8 mouse cellular contexts compared by ENCODE assay signal in the genomic region with DNA sequence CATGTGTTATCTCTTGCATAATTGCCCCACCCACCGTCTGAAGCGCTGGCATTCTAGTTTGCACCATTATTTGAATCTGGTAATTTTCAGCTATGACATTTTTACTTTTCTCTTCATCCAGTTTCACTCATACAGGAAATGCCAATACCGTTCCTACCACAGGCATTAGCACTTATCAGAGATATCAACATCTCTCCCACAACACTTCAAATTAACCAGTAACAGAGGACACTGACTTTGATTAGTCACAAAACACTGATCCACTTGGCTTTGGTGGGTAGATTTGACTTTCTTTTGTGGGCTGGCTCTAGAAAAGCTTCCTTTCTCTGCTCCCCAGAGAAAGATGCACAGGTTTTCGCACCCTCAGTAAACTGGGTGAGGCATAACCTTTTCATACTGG. TPM values are rescaled to one million over a fixed set of nuclear protein-coding genes. Genes with fewer than 3 reads are reported as not detected.
DNase-seq lines count a peak whose midpoint lies in the region; ATAC-seq and TF ChIP-seq lines count a peak whose summit lies in the region.

No protein-coding gene starts in this region.

- H3K9me3 ChIP-seq in kidney, postnatal 0 days (replicated peaks; ENCODE audit: low read length) = no peaks in the 10 kb centered on the region
- no peaks in the 10 kb centered on the region for H3K9me3 ChIP-seq in embryonic facial prominence, embryonic 14.5 days (ENCODE audit: control insufficient read depth, low read length)
- no peaks in the 10 kb centered on the region for H3K9me3 ChIP-seq in intestine, postnatal 0 days (ENCODE audit: control insufficient read depth)
- no peaks in the 10 kb centered on the region for H3K9me3 ChIP-seq in neural tube, embryonic 12.5 days

- no peaks in the 10 kb centered on the region for H3K27me3 ChIP-seq in kidney, postnatal 0 days (ENCODE audit: insufficient read depth, low read length)
- H3K27me3 ChIP-seq in embryonic facial prominence, embryonic 14.5 days (replicated peaks; ENCODE audit: control insufficient read depth, insufficient read depth, low read length) = no peaks in the 10 kb centered on the region
- H3K27me3 ChIP-seq in intestine, postnatal 0 days (replicated peaks; ENCODE audit: control insufficient read depth, insufficient read depth, low read length) = no peaks in the 10 kb centered on the region
- no peaks in the 10 kb centered on the region for H3K27me3 ChIP-seq in neural tube, embryonic 12.5 days (replicated peaks)

- H3K4me1 ChIP-seq in kidney, postnatal 0 days (replicated peaks; ENCODE audit: insufficient read depth, low read length) = no peaks in the 10 kb centered on the region; the same call in 1 of the 2 replicates
- no peaks in the 10 kb centered on the region for H3K4me1 ChIP-seq in embryonic facial prominence, embryonic 14.5 days (ENCODE audit: control insufficient read depth, insufficient read depth, low read length)
- H3K4me1 ChIP-seq in intestine, postnatal 0 days (replicated peaks; ENCODE audit: control insufficient read depth, insufficient read depth, low read length) = peaks cover 3% of the 10 kb centered on the region; the same call in 1 of the 2 replicates
- peaks cover 3% of the 10 kb centered on the region for H3K4me1 ChIP-seq in neural tube, embryonic 12.5 days

- no peak overlapping the region for H3K9ac ChIP-seq in kidney, postnatal 0 days (ENCODE audit: low read depth, low read length)
- no peak overlapping the region for H3K9ac ChIP-seq in embryonic facial prominence, embryonic 14.5 days (ENCODE audit: low read depth, low read length)
- H3K9ac ChIP-seq in intestine, postnatal 0 days (ENCODE audit: low read depth, low read length) = no peak overlapping the region
- no peak overlapping the region for H3K9ac ChIP-seq in neural tube, embryonic 12.5 days

- no peak for DNase-seq in kidney, postnatal 0 days (ENCODE audit: low spot score)
- DNase-seq in kidney, adult 9 months = no peak
- no peak for DNase-seq in embryonic facial prominence, embryonic 14.5 days (ENCODE audit: low spot score)
- DNase-seq in layer of hippocampus, adult 11-12 months (ENCODE audit: low spot score) = no peak
- DNase-seq in left cerebral cortex, postnatal 14 days (ENCODE audit: low spot score in 2 of 2) = no peak
- no peak for DNase-seq in embryo, embryonic 10 days (ENCODE audit: low spot score)

- 65% methylated on average over 4 of the region's 4 CpGs for WGBS in kidney, postnatal 0 days
- WGBS in embryonic facial prominence, embryonic 14.5 days = 59% methylated on average over 4 of the region's 4 CpGs
- WGBS in intestine, postnatal 0 days = 30% methylated on average over 4 of the region's 4 CpGs
- WGBS in neural tube, embryonic 12.5 days = 81% methylated on average over 4 of the region's 4 CpGs

- TF ChIP-seq CTCF in kidney, postnatal 0 days (IDR thresholded peaks at IDR 0.05; ENCODE audit: low read depth) = no peak
- no peak for TF ChIP-seq CTCF in intestine, postnatal 0 days (IDR thresholded peaks at IDR 0.05; ENCODE audit: low read depth)

- H3K4me2 ChIP-seq in kidney, postnatal 0 days (ENCODE audit: low read length) = peak overlapping the region; percentile 68
- H3K4me2 ChIP-seq in embryonic facial prominence, embryonic 14.5 days (ENCODE audit: low read depth, low read length) = peak overlapping the region; percentile 90
- peak overlapping the region; percentile 89 for H3K4me2 ChIP-seq in intestine, postnatal 0 days (replicated peaks; ENCODE audit: low read depth)
- peak overlapping the region; percentile 93 for H3K4me2 ChIP-seq in neural tube, embryonic 12.5 days (replicated peaks)

- no peaks in the 10 kb centered on the region for H3K36me3 ChIP-seq in kidney, postnatal 0 days (ENCODE audit: insufficient read depth, low read length)
- no peaks in the 10 kb centered on the region for H3K36me3 ChIP-seq in embryonic facial prominence, embryonic 14.5 days (ENCODE audit: control insufficient read depth, insufficient read depth, low read length)
- H3K36me3 ChIP-seq in intestine, postnatal 0 days (ENCODE audit: control insufficient read depth, insufficient read depth) = no peaks in the 10 kb centered on the region
- no peaks in the 10 kb centered on the region for H3K36me3 ChIP-seq in neural tube, embryonic 12.5 days

- H3K27ac ChIP-seq in kidney, postnatal 0 days = no peak overlapping the region
- H3K27ac ChIP-seq in embryonic facial prominence, embryonic 14.5 days (replicated peaks; ENCODE audit: low read depth, low read length) = no peak overlapping the region
- no peak overlapping the region for H3K27ac ChIP-seq in intestine, postnatal 0 days (ENCODE audit: low read depth, low read length)
- no peak overlapping the region for H3K27ac ChIP-seq in neural tube, embryonic 12.5 days

- ATAC-seq in kidney, postnatal 0 days (replicated peaks; ENCODE audit: low FRiP score, low read depth) = no peak
- ATAC-seq in embryonic facial prominence, embryonic 14.5 days (ENCODE audit: low read depth) = no peak
- no peak for ATAC-seq in intestine, postnatal 0 days
- ATAC-seq in neural tube, embryonic 12.5 days (ENCODE audit: low FRiP score, low read depth) = no peak

- intact Hi-C loops in left cerebral cortex, postnatal 14 days (cut with DNase I) = loop anchor here (5.0 kb wide), 2 partner anchors 122 to 187 kb away; partner anchors contain the start of gene Tbc1d19

- H3K4me3 ChIP-seq in kidney, postnatal 0 days (replicated peaks; ENCODE audit: low read depth, low read length) = no peak overlapping the region
- no peak overlapping the region for H3K4me3 ChIP-seq in embryonic facial prominence, embryonic 14.5 days (ENCODE audit: low read depth, low read length)
- H3K4me3 ChIP-seq in intestine, postnatal 0 days (ENCODE audit: low read depth, low read length) = no peak overlapping the region; the same call in 1 of the 2 replicates
- no peak overlapping the region for H3K4me3 ChIP-seq in neural tube, embryonic 12.5 days

RNA-seq across cellular contexts. Expression of gene Stim2, which starts 3.7 kb away (rescaled TPM):
- 21.4 and 24.2 TPM in 2 replicates for polyA plus RNA-seq in kidney, postnatal 0 days (2015; fragmentation: Nextera tagmentation; extraction: Ambion mirVana)
- polyA plus RNA-seq in embryonic facial prominence, embryonic 14.5 days (2014; fragmentation: Nextera tagmentation; extraction: Ambion mirVana) = 30.5 and 38.1 TPM in 2 replicates
- polyA plus RNA-seq in intestine, postnatal 0 days (2015; fragmentation: Nextera tagmentation; extraction: Ambion mirVana) = 13.9 and 14.1 TPM in 2 replicates
- 27.0 and 29.5 TPM in 2 replicates for polyA plus RNA-seq in neural tube, embryonic 12.5 days (2016; fragmentation: Nextera tagmentation; extraction: Ambion mirVana)
- 10 to 100 TPM; 54.4 to 58.9 TPM for total RNA-seq in left cerebral cortex, postnatal 14 days (2021)
